Mouse (Mus musculus): ENCODE results near the gene Olfr1396. TPM values are rescaled to one million over a fixed set of nuclear protein-coding genes. Genes with fewer than 3 reads are reported as not detected.

The Olfr1396 gene
- polyA plus RNA-seq, 1 experiment from 2014 or later = not detected

- Histone ChIP-seq H3K4me1 (ENCODE audit: control insufficient read depth, insufficient read depth, low read length) (no peaks in the 10 kb centered on the region), H3K4me2 (ENCODE audit: low read depth, low read length) (no peak overlapping the region), H3K9me3 (ENCODE audit: control insufficient read depth, low read length) (no peaks in the 10 kb centered on the region), H3K9ac (replicated peaks; ENCODE audit: low read depth, low read length) (no peak overlapping the region), H3K27ac (ENCODE audit: low read depth, low read length) (no peak overlapping the region), H3K4me3 (ENCODE audit: low read depth, low read length) (no peak overlapping the region), H3K27me3 (ENCODE audit: control insufficient read depth, insufficient read depth, low read length) (no peaks in the 10 kb centered on the region), H3K36me3 (ENCODE audit: control insufficient read depth, insufficient read depth, low read length) (no peaks in the 10 kb centered on the region)
- no peak for ATAC-seq (ENCODE audit: low read depth)
- WGBS = 93% methylated on average over 2 of the region's 2 CpGs
Measured at GRCm38 (mm10) chr11:49092786-49093185, 21.9 kb downstream of the Olfr1396 start.

- H3K9ac ChIP-seq (replicated peaks; ENCODE audit: low read depth, low read length) = no peak overlapping the region
- no peaks in the 10 kb centered on the region for H3K9me3 ChIP-seq (ENCODE audit: control insufficient read depth, low read length)
- H3K4me1 ChIP-seq (ENCODE audit: control insufficient read depth, insufficient read depth, low read length) = no peaks in the 10 kb centered on the region
- H3K4me3 ChIP-seq (ENCODE audit: low read depth, low read length) = no peak overlapping the region
- H3K27me3 ChIP-seq (ENCODE audit: control insufficient read depth, insufficient read depth, low read length) = no peaks in the 10 kb centered on the region
- H3K27ac ChIP-seq (ENCODE audit: low read depth, low read length) = no peak overlapping the region
- H3K4me2 ChIP-seq (ENCODE audit: low read depth, low read length) = no peak overlapping the region
- 88% methylated on average over 1 of the region's 1 CpGs for WGBS
- ATAC-seq (ENCODE audit: low read depth) = no peak
- no peaks in the 10 kb centered on the region for H3K36me3 ChIP-seq (ENCODE audit: control insufficient read depth, insufficient read depth, low read length)
Measured at GRCm38 (mm10) chr11:49092053-49092586, 22.6 kb downstream of the Olfr1396 start.

GRCm38 (mm10) chr11:49091171-49091570, 23.5 kb downstream of the Olfr1396 start:
- WGBS = 83% methylated on average over 4 of the region's 4 CpGs

GRCm38 (mm10) chr11:49090551-49090950, 24.1 kb downstream of the Olfr1396 start:
- Histone ChIP-seq H3K4me1 (ENCODE audit: control insufficient read depth, insufficient read depth, low read length) (no peaks in the 10 kb centered on the region), H3K4me3 (ENCODE audit: low read depth, low read length) (no peak overlapping the region), H3K9me3 (ENCODE audit: control insufficient read depth, low read length) (no peaks in the 10 kb centered on the region), H3K9ac (replicated peaks; ENCODE audit: low read depth, low read length) (no peak overlapping the region), H3K36me3 (ENCODE audit: control insufficient read depth, insufficient read depth, low read length) (no peaks in the 10 kb centered on the region), H3K4me2 (ENCODE audit: low read depth, low read length) (no peak overlapping the region), H3K27ac (ENCODE audit: low read depth, low read length) (no peak overlapping the region), H3K27me3 (ENCODE audit: control insufficient read depth, insufficient read depth, low read length) (no peaks in the 10 kb centered on the region)
- 93% methylated on average over 5 of the region's 5 CpGs for WGBS
- no peak for ATAC-seq (ENCODE audit: low read depth)

More at GRCm38 (mm10) chr11:49091171-49091570, 23.5 kb downstream of the Olfr1396 start:
- Histone ChIP-seq H3K27ac (ENCODE audit: low read depth, low read length) (no peak overlapping the region), H3K27me3 (ENCODE audit: control insufficient read depth, insufficient read depth, low read length) (no peaks in the 10 kb centered on the region), H3K36me3 (ENCODE audit: control insufficient read depth, insufficient read depth, low read length) (no peaks in the 10 kb centered on the region), H3K4me2 (ENCODE audit: low read depth, low read length) (no peak overlapping the region), H3K9me3 (ENCODE audit: control insufficient read depth, low read length) (no peaks in the 10 kb centered on the region), H3K4me1 (ENCODE audit: control insufficient read depth, insufficient read depth, low read length) (no peaks in the 10 kb centered on the region), H3K4me3 (ENCODE audit: low read depth, low read length) (no peak overlapping the region), H3K9ac (replicated peaks; ENCODE audit: low read depth, low read length) (no peak overlapping the region)
- ATAC-seq (ENCODE audit: low read depth) = no peak

- 85% methylated on average over 3 of the region's 3 CpGs for WGBS
- H3K4me2 ChIP-seq (ENCODE audit: low read depth, low read length) = no peak overlapping the region
Measured at GRCm38 (mm10) chr11:49089735-49090507, 24.8 kb downstream of the Olfr1396 start.

GRCm38 (mm10) chr11:49088990-49089652, 25.6 kb downstream of the Olfr1396 start:
- Histone ChIP-seq H3K9ac (replicated peaks; ENCODE audit: low read depth, low read length) (no peak overlapping the region), H3K4me1 (ENCODE audit: control insufficient read depth, insufficient read depth, low read length) (no peaks in the 10 kb centered on the region), H3K27ac (ENCODE audit: low read depth, low read length) (no peak overlapping the region), H3K36me3 (ENCODE audit: control insufficient read depth, insufficient read depth, low read length) (no peaks in the 10 kb centered on the region), H3K27me3 (ENCODE audit: control insufficient read depth, insufficient read depth, low read length) (no peaks in the 10 kb centered on the region), H3K9me3 (ENCODE audit: control insufficient read depth, low read length) (no peaks in the 10 kb centered on the region), H3K4me2 (ENCODE audit: low read depth, low read length) (no peak overlapping the region), H3K4me3 (ENCODE audit: low read depth, low read length) (no peak overlapping the region)
- ATAC-seq (ENCODE audit: low read depth) = no peak
- 92% methylated on average over 5 of the region's 5 CpGs for WGBS

More at GRCm38 (mm10) chr11:49089735-49090507, 24.8 kb downstream of the Olfr1396 start:
- no peaks in the 10 kb centered on the region for H3K4me1 ChIP-seq (ENCODE audit: control insufficient read depth, insufficient read depth, low read length)
- H3K9ac ChIP-seq (replicated peaks; ENCODE audit: low read depth, low read length) = no peak overlapping the region
- no peaks in the 10 kb centered on the region for H3K9me3 ChIP-seq (ENCODE audit: control insufficient read depth, low read length)
- H3K27ac ChIP-seq (ENCODE audit: low read depth, low read length) = no peak overlapping the region
- H3K4me3 ChIP-seq (ENCODE audit: low read depth, low read length) = no peak overlapping the region
- no peaks in the 10 kb centered on the region for H3K27me3 ChIP-seq (ENCODE audit: control insufficient read depth, insufficient read depth, low read length)
- no peak for ATAC-seq (ENCODE audit: low read depth)
- no peaks in the 10 kb centered on the region for H3K36me3 ChIP-seq (ENCODE audit: control insufficient read depth, insufficient read depth, low read length)

GRCm38 (mm10) chr11:49087830-49088616, 26.7 kb downstream of the Olfr1396 start:
- no peak overlapping the region for H3K27ac ChIP-seq (ENCODE audit: low read depth, low read length)
- 47% methylated on average over 22 of the region's 22 CpGs for WGBS
- no peaks in the 10 kb centered on the region for H3K4me1 ChIP-seq (ENCODE audit: control insufficient read depth, insufficient read depth, low read length)
- H3K9ac ChIP-seq (replicated peaks; ENCODE audit: low read depth, low read length) = no peak overlapping the region
- H3K4me2 ChIP-seq (ENCODE audit: low read depth, low read length) = no peak overlapping the region
- H3K9me3 ChIP-seq (ENCODE audit: control insufficient read depth, low read length) = no peaks in the 10 kb centered on the region
- ATAC-seq (ENCODE audit: low read depth) = no peak
- no peaks in the 10 kb centered on the region for H3K36me3 ChIP-seq (ENCODE audit: control insufficient read depth, insufficient read depth, low read length)
- no peak overlapping the region for H3K4me3 ChIP-seq (ENCODE audit: low read depth, low read length)
- no peaks in the 10 kb centered on the region for H3K27me3 ChIP-seq (ENCODE audit: control insufficient read depth, insufficient read depth, low read length)

- ATAC-seq (ENCODE audit: low read depth) = no peak
- WGBS = 86% methylated on average over 6 of the region's 6 CpGs
Measured at GRCm38 (mm10) chr11:49086858-49087361, 27.8 kb downstream of the Olfr1396 start.

More at GRCm38 (mm10) chr11:49086858-49087361, 27.8 kb downstream of the Olfr1396 start:
- Histone ChIP-seq H3K4me2 (ENCODE audit: low read depth, low read length) (no peak overlapping the region), H3K4me3 (ENCODE audit: low read depth, low read length) (no peak overlapping the region), H3K9ac (replicated peaks; ENCODE audit: low read depth, low read length) (no peak overlapping the region), H3K4me1 (ENCODE audit: control insufficient read depth, insufficient read depth, low read length) (no peaks in the 10 kb centered on the region), H3K9me3 (ENCODE audit: control insufficient read depth, low read length) (no peaks in the 10 kb centered on the region), H3K27ac (ENCODE audit: low read depth, low read length) (no peak overlapping the region), H3K36me3 (ENCODE audit: control insufficient read depth, insufficient read depth, low read length) (no peaks in the 10 kb centered on the region), H3K27me3 (ENCODE audit: control insufficient read depth, insufficient read depth, low read length) (no peaks in the 10 kb centered on the region)
